Comparison of ENCODE assay signal across 8 mouse cellular contexts in genomic region chr13:98588951-98589501, GRCm38 (mm10). TPM values are rescaled to one million over a fixed set of nuclear protein-coding genes. Genes with fewer than 3 reads are reported as not detected.
DNase-seq lines count a peak whose midpoint lies in the region; ATAC-seq and TF ChIP-seq lines count a peak whose summit lies in the region.

No protein-coding gene starts in this region.

- H3K36me3 ChIP-seq in embryonic facial prominence, embryonic 15.5 days: no peaks in the 10 kb centered on the region
- H3K36me3 ChIP-seq in heart, embryonic 11.5 days (ENCODE audit: control insufficient read depth, insufficient read depth, low read length): no peaks in the 10 kb centered on the region
- H3K36me3 ChIP-seq in kidney, embryonic 14.5 days (ENCODE audit: control insufficient read depth, insufficient read depth, low read length): no peaks in the 10 kb centered on the region
- no peaks in the 10 kb centered on the region for H3K36me3 ChIP-seq in liver, adult 2 months (ENCODE audit: control insufficient read depth, insufficient read depth, low read length)

- under 1% methylated on average over 35 of the region's 35 CpGs for WGBS in embryonic facial prominence, embryonic 15.5 days
- 1% methylated on average over 35 of the region's 35 CpGs for WGBS in heart, embryonic 11.5 days (ENCODE audit: insufficient replicate concordance)
- WGBS in kidney, embryonic 14.5 days: under 1% methylated on average over 35 of the region's 35 CpGs
- 2% methylated on average over 35 of the region's 35 CpGs for whole genome bisulfite sequencing in liver, adult 2 months

- H3K79me2 ChIP-seq in liver, adult 2 months (ENCODE audit: control insufficient read depth, insufficient read depth, low read length): no peaks in the 10 kb centered on the region

- peaks cover 28% of the 10 kb centered on the region for H3K27me3 ChIP-seq in embryonic facial prominence, embryonic 15.5 days
- peaks cover 29% of the 10 kb centered on the region; the same call in 1 of the 2 replicates for H3K27me3 ChIP-seq in heart, embryonic 11.5 days (ENCODE audit: control insufficient read depth, insufficient read depth, low read length)
- peaks cover 6% of the 10 kb centered on the region; the same call in 1 of the 2 replicates for H3K27me3 ChIP-seq in kidney, embryonic 14.5 days (ENCODE audit: control insufficient read depth, insufficient read depth, low read length)
- H3K27me3 ChIP-seq in liver, adult 2 months (ENCODE audit: control insufficient read depth, insufficient read depth, low read length): peaks cover 4% of the 10 kb centered on the region; the same call in 1 of the 2 replicates

- H3K9me3 ChIP-seq in embryonic facial prominence, embryonic 15.5 days (replicated peaks): no peaks in the 10 kb centered on the region
- H3K9me3 ChIP-seq in heart, embryonic 11.5 days (replicated peaks; ENCODE audit: control insufficient read depth, low read length): no peaks in the 10 kb centered on the region
- H3K9me3 ChIP-seq in kidney, embryonic 14.5 days (ENCODE audit: control insufficient read depth, low read length): no peaks in the 10 kb centered on the region

- H3K4me2 ChIP-seq in embryonic facial prominence, embryonic 15.5 days (replicated peaks): peak overlapping the region; percentile 80
- H3K4me2 ChIP-seq in heart, embryonic 11.5 days: peak overlapping the region; percentile 70
- peak overlapping the region; percentile 62 for H3K4me2 ChIP-seq in kidney, embryonic 14.5 days (replicated peaks; ENCODE audit: low read depth, low read length)

- TF ChIP-seq POLR2A in liver, adult 2 months (IDR thresholded peaks at IDR 0.05; ENCODE audit: extremely low read depth, insufficient read depth, low read length): no peak

- peak; percentile 72 for DNase-seq in layer of hippocampus, adult 11-12 months (ENCODE audit: low spot score)
- no peak for DNase-seq in layer of hippocampus, adult 9-10 months (ENCODE audit: low spot score)
- DNase-seq in liver, adult 2 months (ENCODE audit: extremely low read depth, low read depth, low spot score): peak; percentile 30
- peak; percentile 16 to 37 for DNase-seq in spleen, postnatal 14 days (ENCODE audit: low spot score in 2 of 2)

- TF ChIP-seq CTCF in liver, adult 2 months (IDR thresholded peaks at IDR 0.05; ENCODE audit: low read depth, low read length): peak; percentile 92

- H3K4me1 ChIP-seq in embryonic facial prominence, embryonic 15.5 days: peaks cover 43% of the 10 kb centered on the region
- peaks cover 6% of the 10 kb centered on the region for H3K4me1 ChIP-seq in heart, embryonic 11.5 days (ENCODE audit: control insufficient read depth, insufficient read depth, low read length)
- peaks cover 29% of the 10 kb centered on the region for H3K4me1 ChIP-seq in kidney, embryonic 14.5 days (ENCODE audit: control insufficient read depth, insufficient read depth, low read length)
- H3K4me1 ChIP-seq in liver, adult 2 months (ENCODE audit: control insufficient read depth, insufficient read depth, low read length): 0 out of 2 replicates have a peak, but pooled peaks cover under 1% of the 10 kb centered on the region

- H3K4me3 ChIP-seq in embryonic facial prominence, embryonic 15.5 days (replicated peaks): peak overlapping the region; percentile 51
- H3K4me3 ChIP-seq in heart, embryonic 11.5 days (ENCODE audit: low read depth, low read length): peak overlapping the region; percentile 41
- H3K4me3 ChIP-seq in kidney, embryonic 14.5 days (ENCODE audit: low read length): peak overlapping the region; percentile 40
- H3K4me3 ChIP-seq in liver, adult 2 months (ENCODE audit: insufficient read depth, low read depth, low read length): peak overlapping the region; percentile 23; the same call in 1 of the 2 replicates

- peak overlapping the region; percentile 53; the same call in 1 of the 2 replicates for H3K27ac ChIP-seq in embryonic facial prominence, embryonic 15.5 days (replicated peaks)
- H3K27ac ChIP-seq in heart, embryonic 11.5 days (ENCODE audit: low read depth, low read length): no peak overlapping the region
- peak overlapping the region; percentile 61 for H3K27ac ChIP-seq in kidney, embryonic 14.5 days (ENCODE audit: low read depth, low read length)
- no peak overlapping the region for H3K27ac ChIP-seq in liver, adult 2 months (replicated peaks; ENCODE audit: insufficient read depth, low read depth, low read length)

- peak; percentile 70; the same call in 1 of the 2 replicates for ATAC-seq in embryonic facial prominence, embryonic 15.5 days (ENCODE audit: insufficient number of reproducible peaks, low FRiP score, low TSS enrichment, low read depth)
- ATAC-seq in heart, embryonic 11.5 days (replicated peaks; ENCODE audit: insufficient number of reproducible peaks, low FRiP score, low TSS enrichment): peak; percentile 76
- ATAC-seq in kidney, embryonic 14.5 days (ENCODE audit: low FRiP score, low TSS enrichment): peak; percentile 71
- 0 out of 2 replicates have a peak, but pooled peaks have one; percentile 59 for ATAC-seq in monocyte, adult 5-6 weeks (replicated peaks; ENCODE audit: insufficient number of reproducible peaks, low FRiP score, low TSS enrichment, poor library complexity, severe bottlenecking)

- peak overlapping the region; percentile 12; the same call in 1 of the 2 replicates for H3K9ac ChIP-seq in embryonic facial prominence, embryonic 15.5 days
- no peak overlapping the region; the same call in 1 of the 2 replicates for H3K9ac ChIP-seq in heart, embryonic 11.5 days (ENCODE audit: low read depth, low read length)
- H3K9ac ChIP-seq in kidney, embryonic 14.5 days (ENCODE audit: low read depth, low read length): peak overlapping the region; percentile 58
- H3K9ac ChIP-seq in liver, adult 2 months (ENCODE audit: low read depth, low read length): no peak overlapping the region

RNA-seq across cellular contexts. Expression of gene Tmem174, which starts 48.2 kb away (rescaled TPM):
- 0.12 TPM in 1 of 2 replicates, not detected in the other for polyA plus RNA-seq in embryonic facial prominence, embryonic 15.5 days (2015; fragmentation: Nextera tagmentation; extraction: Ambion mirVana)
- 0.16 and 0.23 TPM in 2 replicates for polyA plus RNA-seq in heart, embryonic 11.5 days (2014; fragmentation: Nextera tagmentation; extraction: Ambion mirVana)
- 4.4 and 9.3 TPM in 2 replicates for polyA plus RNA-seq in kidney, embryonic 14.5 days (2014; fragmentation: Nextera tagmentation; extraction: Ambion mirVana)
- total RNA-seq in liver, adult 2 months (2014; rRNA removed): not detected in 2 replicates
- not detected in 2 replicates for polyA plus RNA-seq in liver, adult 2 months (2012; rRNA removed)
- total RNA-seq in monocyte, adult 5-6 weeks (2017): not detected in 3 replicates

Comparison
In these comparisons a context has a peak if more than half of its experiments do, and no peak if none do; other contexts are left out.
1. H3K27ac ChIP-seq: peak in embryonic facial prominence, embryonic 15.5 days (single experiment) and kidney, embryonic 14.5 days (single experiment); none in heart, embryonic 11.5 days (single experiment) and liver, adult 2 months (single experiment).
2. H3K9ac ChIP-seq: peak in embryonic facial prominence, embryonic 15.5 days (single experiment) and kidney, embryonic 14.5 days (single experiment); none in heart, embryonic 11.5 days (single experiment) and liver, adult 2 months (single experiment).
3. Peak in every context shown above with its lines, with median percentiles within 50 percentile points of each other: ATAC-seq, H3K4me2 ChIP-seq and H3K4me3 ChIP-seq.